Mouse (Mus musculus) liver, embryonic 15.5 days (tissue): Measurements from ENCODE around the gene Mapk14. TPM values are rescaled to one million over a fixed set of nuclear protein-coding genes. Genes with fewer than 3 reads are reported as not detected.

Source experiments
- ATAC-seq: fragments of 200-750 bp; cut with Nextera tagmentation; 2 replicates; pipeline ENCODE4 v1.8.0; 2017; ENCODE audit warnings: moderate number of reproducible peaks, mild to moderate bottlenecking, moderate library complexity; ENCODE audit not compliant: insufficient read depth
- H3K27ac ChIP-seq: fragments of 300-500 bp; sonication (generic); replicated peaks from 2 replicates; pipeline ENCODE4 v1.5.1; 2015; ENCODE audit warnings: mild to moderate bottlenecking, inconsistent platforms
- H3K27me3 ChIP-seq: fragments of 300-500 bp; sonication (generic); 2 replicates; pipeline ENCODE4 v1.6.1; 2015; ENCODE audit warnings: mild to moderate bottlenecking, inconsistent platforms
- H3K36me3 ChIP-seq: fragments of 300-500 bp; sonication (generic); replicated peaks from 2 replicates; pipeline ENCODE4 v1.6.1; 2015; ENCODE audit warnings: moderate library complexity, mild to moderate bottlenecking, inconsistent platforms
- H3K4me1 ChIP-seq: fragments of 300-500 bp; sonication (generic); replicated peaks from 2 replicates; pipeline ENCODE4 v1.6.1; 2015; ENCODE audit warnings: inconsistent platforms
- H3K4me2 ChIP-seq: fragments of 300-500 bp; sonication (generic); 2 replicates; pipeline ENCODE4 v1.6.1; 2015; ENCODE audit warnings: moderate library complexity, mild to moderate bottlenecking, inconsistent platforms
- H3K4me3 ChIP-seq: fragments of 300-500 bp; sonication (generic); replicated peaks from 2 replicates; pipeline ENCODE4 v1.5.1; 2015; ENCODE audit warnings: mild to moderate bottlenecking, inconsistent platforms
- H3K9ac ChIP-seq: fragments of 300-500 bp; sonication (generic); 2 replicates; pipeline ENCODE4 v1.6.1; 2015; ENCODE audit warnings: moderate library complexity, mild to moderate bottlenecking, inconsistent platforms
- H3K9me3 ChIP-seq: fragments of 300-500 bp; sonication (generic); replicated peaks from 2 replicates; pipeline ENCODE4 v1.6.1; 2016; ENCODE audit warnings: inconsistent platforms
- WGBS: fragments of 180-500 bp; shearing (Covaris S2); methylation state at CpG from one replicate; pipeline ENCODE4 v1.1.7; 2015; ENCODE audit warnings: mixed read lengths; ENCODE audit not compliant: insufficient replicate concordance; 5-methylcytosine and 5-hydroxymethylcytosine counted together
- polyA plus RNA-seq: library from polyadenylated mRNA; unstranded; fragments of >200 nt; fragmentation: Nextera tagmentation; extraction: Ambion mirVana; gene quantifications from 2 replicates; pipeline ENCODE4 v1.2.1, GENCODE M21; 2015

Gene Mapk14
- polyA plus RNA-seq: 29.0 and 33.4 TPM in 2 replicates

- H3K4me2 ChIP-seq: peak within 1 kb of the TSS; percentile 90
- peaks cover 7% of the 10 kb centered on the region; the same call in 1 of the 2 replicates for H3K36me3 ChIP-seq
- under 1% methylated on average over 85 of the region's 86 CpGs for WGBS
- H3K4me3 ChIP-seq: peak within 1 kb of the TSS; percentile 98
- H3K9me3 ChIP-seq: no peaks in the 10 kb centered on the region
- ATAC-seq: peak; percentile 93
- peak within 1 kb of the TSS; percentile 97 for H3K27ac ChIP-seq
- H3K27me3 ChIP-seq: no peaks in the 10 kb centered on the region; the same call in 1 of the 2 replicates
- peaks cover 64% of the 10 kb centered on the region for H3K4me1 ChIP-seq
- peak within 1 kb of the TSS; percentile 96 for H3K9ac ChIP-seq
Measured at GRCm38 (mm10) chr17:28690776-28691686, at the start of gene Mapk14. TSS of gene Mapk14 (plus strand) at chr17:28691329.

- ATAC-seq: no peak
- 30% methylated on average over 3 of the region's 3 CpGs for WGBS
Measured at GRCm38 (mm10) chr17:28643697-28644096, 47.4 kb upstream of the Mapk14 start.

DNA sequence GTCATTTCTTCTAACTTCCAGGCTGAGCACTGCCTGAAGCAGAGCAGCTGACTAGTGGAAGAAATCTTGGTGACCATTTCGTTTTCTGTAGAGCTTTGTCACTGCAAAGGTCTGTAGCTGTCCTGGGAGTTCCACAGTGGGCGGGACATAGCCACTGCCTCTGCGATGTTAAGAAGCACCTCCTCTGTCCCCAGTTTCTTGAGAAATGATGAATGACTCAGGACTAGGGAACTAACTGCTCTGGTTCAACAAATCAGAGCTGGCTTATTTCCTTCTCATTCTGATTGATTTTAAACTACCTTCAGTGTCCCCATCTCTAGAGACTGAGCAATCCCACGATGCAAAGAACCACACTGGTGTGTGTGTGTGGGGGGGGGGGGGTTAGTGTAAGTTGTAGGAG lies 47.0 kb upstream of the Mapk14 start:
- no peak overlapping the region for H3K4me3 ChIP-seq
- H3K36me3 ChIP-seq: no peaks in the 10 kb centered on the region
- H3K9me3 ChIP-seq: no peaks in the 10 kb centered on the region
- H3K4me2 ChIP-seq: no peak overlapping the region
- H3K27ac ChIP-seq: no peak overlapping the region
- no peaks in the 10 kb centered on the region for H3K27me3 ChIP-seq
- H3K9ac ChIP-seq: no peak overlapping the region
- ATAC-seq: no peak
- WGBS: 33% methylated on average over 4 of the region's 4 CpGs
- no peaks in the 10 kb centered on the region for H3K4me1 ChIP-seq

More at GRCm38 (mm10) chr17:28643697-28644096, 47.4 kb upstream of the Mapk14 start:
- H3K4me2 ChIP-seq: no peak overlapping the region
- no peak overlapping the region for H3K4me3 ChIP-seq
- no peak overlapping the region for H3K27ac ChIP-seq
- H3K9ac ChIP-seq: no peak overlapping the region
- H3K36me3 ChIP-seq: no peaks in the 10 kb centered on the region
- H3K4me1 ChIP-seq: no peaks in the 10 kb centered on the region
- no peaks in the 10 kb centered on the region for H3K27me3 ChIP-seq
- no peaks in the 10 kb centered on the region for H3K9me3 ChIP-seq

GRCm38 (mm10) chr17:28646221-28646620 lies 44.9 kb upstream of the Mapk14 start:
- no peak for ATAC-seq
- Histone ChIP-seq H3K9me3 (no peaks in the 10 kb centered on the region), H3K27me3 (no peaks in the 10 kb centered on the region; the same call in 1 of the 2 replicates), H3K4me3 (no peak overlapping the region), H3K9ac (no peak overlapping the region), H3K27ac (no peak overlapping the region), H3K4me2 (no peak overlapping the region), H3K4me1 (no peaks in the 10 kb centered on the region), H3K36me3 (no peaks in the 10 kb centered on the region)
- 44% methylated on average over 3 of the region's 3 CpGs for WGBS

- Histone ChIP-seq H3K4me2 (no peak overlapping the region), H3K4me1 (no peaks in the 10 kb centered on the region), H3K36me3 (no peaks in the 10 kb centered on the region), H3K27ac (no peak overlapping the region), H3K4me3 (no peak overlapping the region), H3K27me3 (no peaks in the 10 kb centered on the region; the same call in 1 of the 2 replicates), H3K9me3 (no peaks in the 10 kb centered on the region), H3K9ac (no peak overlapping the region)
- 39% methylated on average over 6 of the region's 6 CpGs for WGBS
- ATAC-seq: no peak
Measured at GRCm38 (mm10) chr17:28648607-28649370, 42.3 kb upstream of the Mapk14 start.

GRCm38 (mm10) chr17:28650268-28650667 lies 40.9 kb upstream of the Mapk14 start:
- no peak for ATAC-seq
- H3K4me2 ChIP-seq: no peak overlapping the region
- no peaks in the 10 kb centered on the region for H3K4me1 ChIP-seq
- no peak overlapping the region for H3K27ac ChIP-seq
- no peaks in the 10 kb centered on the region for H3K36me3 ChIP-seq
- no peak overlapping the region for H3K9ac ChIP-seq
- H3K9me3 ChIP-seq: no peaks in the 10 kb centered on the region
- H3K27me3 ChIP-seq: no peaks in the 10 kb centered on the region; the same call in 1 of the 2 replicates
- no peak overlapping the region for H3K4me3 ChIP-seq
- 58% methylated on average over 3 of the region's 3 CpGs for WGBS

GRCm38 (mm10) chr17:28657936-28658335 lies 33.2 kb upstream of the Mapk14 start:
- H3K27me3 ChIP-seq: no peaks in the 10 kb centered on the region
- WGBS: 30% methylated on average over 4 of the region's 4 CpGs
- ATAC-seq: no peak

DNA sequence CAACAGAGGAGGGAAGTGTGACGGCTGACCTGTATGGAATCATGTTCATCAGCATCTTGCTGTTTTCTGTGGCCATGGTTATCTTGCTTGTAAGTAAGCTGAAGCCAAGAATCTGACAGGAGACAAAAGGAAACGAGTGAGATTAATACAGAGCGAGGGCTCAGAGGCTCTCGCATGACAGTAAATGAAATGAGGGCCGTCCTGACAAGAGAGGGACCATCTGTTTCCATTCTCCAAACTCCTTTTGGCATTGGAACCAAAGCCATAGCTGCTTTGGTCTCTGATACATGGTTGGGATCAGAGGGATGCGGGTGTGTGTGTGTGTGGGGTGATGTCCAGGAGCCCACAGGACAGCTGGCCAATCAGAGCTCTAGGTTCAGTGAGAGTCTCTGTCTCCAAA lies 31.6 kb upstream of the Mapk14 start:
- H3K4me2 ChIP-seq: no peak overlapping the region
- H3K4me3 ChIP-seq: no peak overlapping the region
- H3K4me1 ChIP-seq: no peaks in the 10 kb centered on the region
- H3K9me3 ChIP-seq: no peaks in the 10 kb centered on the region
- no peak for ATAC-seq
- H3K36me3 ChIP-seq: no peaks in the 10 kb centered on the region
- no peaks in the 10 kb centered on the region for H3K27me3 ChIP-seq
- no peak overlapping the region for H3K27ac ChIP-seq
- H3K9ac ChIP-seq: no peak overlapping the region
- WGBS: 60% methylated on average over 6 of the region's 6 CpGs

More at GRCm38 (mm10) chr17:28657936-28658335, 33.2 kb upstream of the Mapk14 start:
- Histone ChIP-seq H3K4me1 (no peaks in the 10 kb centered on the region), H3K9me3 (no peaks in the 10 kb centered on the region), H3K4me3 (no peak overlapping the region), H3K4me2 (no peak overlapping the region), H3K27ac (no peak overlapping the region), H3K9ac (no peak overlapping the region), H3K36me3 (no peaks in the 10 kb centered on the region)

- H3K9ac ChIP-seq: no peak overlapping the region
- no peaks in the 10 kb centered on the region for H3K27me3 ChIP-seq
- peak overlapping the region; percentile 76 for H3K27ac ChIP-seq
- peak; percentile 74 for ATAC-seq
- no peaks in the 10 kb centered on the region for H3K36me3 ChIP-seq
- whole genome bisulfite sequencing: 72% methylated on average over 13 of the region's 13 CpGs
- H3K4me2 ChIP-seq: 0 out of 2 replicates have a peak overlapping the region, but pooled peaks have one; percentile 7
- H3K9me3 ChIP-seq: no peaks in the 10 kb centered on the region
- H3K4me1 ChIP-seq: peaks cover 25% of the 10 kb centered on the region
- no peak overlapping the region for H3K4me3 ChIP-seq
Measured at GRCm38 (mm10) chr17:28682311-28683084, 8.6 kb upstream of the Mapk14 start.

- H3K4me2 ChIP-seq: no peak overlapping the region
- 44% methylated on average over 1 of the region's 1 CpGs for WGBS
- peaks cover 31% of the 10 kb centered on the region for H3K4me1 ChIP-seq
- H3K27me3 ChIP-seq: no peaks in the 10 kb centered on the region
- no peaks in the 10 kb centered on the region for H3K36me3 ChIP-seq
- H3K9ac ChIP-seq: no peak overlapping the region
- H3K27ac ChIP-seq: peak overlapping the region; percentile 76
- no peak overlapping the region for H3K4me3 ChIP-seq
- no peaks in the 10 kb centered on the region for H3K9me3 ChIP-seq
- no peak for ATAC-seq
Measured at GRCm38 (mm10) chr17:28683601-28684000, 7.5 kb upstream of the Mapk14 start.
